ENCODE assay signal across 9 mouse cellular contexts in the genomic region with DNA sequence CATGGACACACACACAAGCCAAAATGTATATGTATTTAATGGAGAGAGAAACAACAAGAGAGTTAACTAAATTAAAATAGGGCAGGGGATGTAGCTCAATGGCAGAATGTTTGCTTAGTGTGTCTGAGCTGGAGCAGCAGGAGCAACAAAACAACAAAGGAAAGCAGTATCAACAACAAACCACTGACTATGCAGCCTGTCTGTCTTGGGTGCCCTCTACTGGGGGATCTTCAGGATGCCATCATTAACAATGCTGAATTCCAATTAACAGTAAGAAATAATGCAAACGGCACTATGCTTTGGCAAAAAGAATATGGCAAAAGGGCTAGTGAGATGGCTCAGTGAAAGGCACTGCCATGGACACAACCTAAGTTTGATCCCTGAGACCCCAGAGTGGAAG. TPM values are rescaled to one million over a fixed set of nuclear protein-coding genes. Genes with fewer than 3 reads are reported as not detected.
A peak's percentile ranks its signal among the peaks of the same experiment; 100 is the strongest.
DNase-seq lines count a peak whose midpoint lies in the region; ATAC-seq and TF ChIP-seq lines count a peak whose summit lies in the region.
"Had no signal": no experiment of that assay in that cellular context is flagged by ENCODE, and none has a peak within 500 bp of the region (broad histone marks: within the 10 kb centered on the region; RNA-seq: fewer than 3 reads in every experiment).

No protein-coding gene starts in this region.

- H3K4me2 ChIP-seq in kidney, embryonic 16.5 days (replicated peaks; ENCODE audit: low read depth, low read length), result no peak overlapping the region
- H3K4me2 ChIP-seq: embryonic facial prominence, embryonic 12.5 days had no signal

- no peaks in the 10 kb centered on the region for H3K9me3 ChIP-seq in kidney, embryonic 16.5 days (ENCODE audit: low read length)
- H3K9me3 ChIP-seq in G1E (replicated peaks), result no peaks in the 10 kb centered on the region
- H3K9me3 ChIP-seq: embryonic facial prominence, embryonic 12.5 days had no signal

- DNase-seq in kidney, adult 2 months, result peak; percentile 38
- no peak for DNase-seq in G1E (ENCODE audit: low spot score)
- peak; percentile 39 for DNase-seq in brain, embryonic 18.5 days (ENCODE audit: low read depth, low spot score)
- DNase-seq in frontal cortex, postnatal 25 days (ENCODE audit: low spot score in 2 of 2), result peak; percentile 22 to 27
- peak; percentile 47 to 54 for DNase-seq in left cerebral cortex, postnatal 25 days (ENCODE audit: low spot score in 2 of 2)
- DNase-seq in right cerebral cortex, adult 18-20 months, result peak; percentile 26
- no peak for DNase-seq in yolk sac, embryonic 10.5 days (ENCODE audit: low spot score)

- no peak overlapping the region for H3K9ac ChIP-seq in kidney, embryonic 16.5 days (replicated peaks; ENCODE audit: low read length)
- H3K9ac ChIP-seq: embryonic facial prominence, embryonic 12.5 days had no signal

- no peak for TF ChIP-seq POLR2A in kidney, adult 2 months (IDR thresholded peaks at IDR 0.05; ENCODE audit: low read depth, low read length)

- intact Hi-C loops in left cerebral cortex, postnatal 25 days (cut with DNase I), result loop anchor here (1.0 kb wide), 1 partner anchor 180 kb away; no protein-coding TSS in a partner anchor

- no peak overlapping the region for H3K4me3 ChIP-seq in kidney, adult 2 months (ENCODE audit: insufficient read depth, low read depth, low read length)
- no peak overlapping the region for H3K4me3 ChIP-seq in kidney, embryonic 16.5 days (ENCODE audit: low read length)
- no peak overlapping the region for H3K4me3 ChIP-seq in G1E (ENCODE audit: low read depth, low read length)
- H3K4me3 ChIP-seq: embryonic facial prominence, embryonic 12.5 days had no signal

- 17% methylated on average over 1 of the region's 1 CpGs for WGBS in kidney, adult 2 months
- 47% methylated on average over 1 of the region's 1 CpGs for WGBS in kidney, embryonic 16.5 days

- ATAC-seq in kidney, embryonic 16.5 days (ENCODE audit: low FRiP score, low TSS enrichment), result no peak
- ATAC-seq in G1E (ENCODE audit: extremely low read depth, insufficient number of reproducible peaks, low FRiP score, poor library complexity, severe bottlenecking), result no peak

- no peaks in the 10 kb centered on the region for H3K4me1 ChIP-seq in kidney, adult 2 months (ENCODE audit: control insufficient read depth, insufficient read depth, low read length)
- no peaks in the 10 kb centered on the region for H3K4me1 ChIP-seq in kidney, embryonic 16.5 days (ENCODE audit: insufficient read depth, low read length)
- H3K4me1 ChIP-seq in G1E (ENCODE audit: insufficient read depth, low read depth, low read length), result no peaks in the 10 kb centered on the region
- H3K4me1 ChIP-seq: embryonic facial prominence, embryonic 12.5 days had no signal

- no peaks in the 10 kb centered on the region for H3K36me3 ChIP-seq in kidney, adult 2 months (ENCODE audit: control insufficient read depth, insufficient read depth, low read length)
- H3K36me3 ChIP-seq in kidney, embryonic 16.5 days (ENCODE audit: insufficient read depth, low read length), result 0 out of 2 replicates have a peak, but pooled peaks cover 2% of the 10 kb centered on the region
- H3K36me3 ChIP-seq in G1E (replicated peaks), result no peaks in the 10 kb centered on the region
- H3K36me3 ChIP-seq: embryonic facial prominence, embryonic 12.5 days had no signal

- H3K27me3 ChIP-seq in kidney, adult 2 months (replicated peaks; ENCODE audit: control insufficient read depth, insufficient read depth, low read length), result no peaks in the 10 kb centered on the region
- H3K27me3 ChIP-seq in kidney, embryonic 16.5 days (ENCODE audit: insufficient read depth, low read length), result no peaks in the 10 kb centered on the region
- no peaks in the 10 kb centered on the region for H3K27me3 ChIP-seq in G1E (ENCODE audit: insufficient read depth, low read length)
- H3K27me3 ChIP-seq: embryonic facial prominence, embryonic 12.5 days had no signal

- no peak overlapping the region for H3K27ac ChIP-seq in kidney, adult 2 months (ENCODE audit: insufficient read depth, low read depth, low read length)
- H3K27ac ChIP-seq in kidney, embryonic 16.5 days (ENCODE audit: low read length), result no peak overlapping the region
- H3K27ac ChIP-seq: embryonic facial prominence, embryonic 12.5 days had no signal

- peak; percentile 56 for TF ChIP-seq CTCF in kidney, adult 2 months (conservative IDR thresholded peaks at IDR 0.05; ENCODE audit: insufficient read depth, insufficient read length, low read depth, low read length)
- TF ChIP-seq CTCF in G1E (IDR thresholded peaks at IDR 0.05; ENCODE audit: low read depth, low read length), result peak; percentile 30; the same call in 1 of the 2 replicates

RNA-seq across cellular contexts. Expression of a gene that starts 10.9 kb away (rescaled TPM):
- polyA plus RNA-seq in kidney, adult 2 months (2012; rRNA removed), result 0.46 and 0.77 TPM in 2 replicates
- polyA plus RNA-seq in kidney, embryonic 16.5 days (2015; fragmentation: Nextera tagmentation; extraction: Ambion mirVana), result 7.9 and 8.7 TPM in 2 replicates
- total RNA-seq in G1E (2014; fragmentation: Nextera tagmentation) (4.4 and 4.7 TPM in 2 replicates), G1E (2017) (3.8 and 5.8 TPM in 2 replicates)
- 0.59 and 0.74 TPM in 2 replicates for polyA plus RNA-seq in G1E (2012)
- total RNA-seq in left cerebral cortex, postnatal 25 days (2021), result 1 to 10 TPM; 4.1 TPM

RNA-seq across cellular contexts. Expression of a gene that starts 11.0 kb away (rescaled TPM):
- polyA plus RNA-seq in kidney, adult 2 months (2012; rRNA removed), result 0.08 and 0.34 TPM in 2 replicates
- polyA plus RNA-seq in kidney, embryonic 16.5 days (2015; fragmentation: Nextera tagmentation; extraction: Ambion mirVana), result 0.31 and 0.76 TPM in 2 replicates
- not detected in 2 replicates for total RNA-seq in G1E (2014; fragmentation: Nextera tagmentation)
- total RNA-seq in G1E (2017), result 0.12 and 0.16 TPM in 2 replicates
- not detected in 2 replicates for polyA plus RNA-seq in G1E (2012)
- total RNA-seq in left cerebral cortex, postnatal 25 days (2021), result under 1 TPM; 0.25 to 0.32 TPM

RNA-seq across cellular contexts. Expression of a gene that starts 35.0 kb away (rescaled TPM):
- 0.62 and 0.70 TPM in 2 replicates for polyA plus RNA-seq in kidney, adult 2 months (2012; rRNA removed)
- 1.9 and 2.3 TPM in 2 replicates for polyA plus RNA-seq in kidney, embryonic 16.5 days (2015; fragmentation: Nextera tagmentation; extraction: Ambion mirVana)
- total RNA-seq in G1E (2014; fragmentation: Nextera tagmentation) (not detected in 2 replicates), G1E (2017) (0.70 and 0.82 TPM in 2 replicates)
- polyA plus RNA-seq in G1E (2012), result not detected in 2 replicates
- total RNA-seq in left cerebral cortex, postnatal 25 days (2021), result 100 to 1,000 TPM; 153 to 162 TPM

Comparison
In these comparisons a context has a peak if more than half of its experiments do, and no peak if none do; other contexts are left out.
1. DNase-seq: peak in kidney, adult 2 months (single experiment), brain, embryonic 18.5 days (single experiment), frontal cortex, postnatal 25 days (2 of 2), left cerebral cortex, postnatal 25 days (2 of 2) and right cerebral cortex, adult 18-20 months (single experiment); none in G1E (single experiment) and yolk sac, embryonic 10.5 days (single experiment).